Mouse (Mus musculus) embryonic facial prominence, embryonic 12.5 days (tissue): ENCODE results near the gene Capsl. TPM values are rescaled to one million over a fixed set of nuclear protein-coding genes. Genes with fewer than 3 reads are reported as not detected.

Experiments used
- ATAC-seq: fragments of 200-750 bp; cut with Nextera tagmentation; 2 replicates; pipeline ENCODE4 v1.8.0; 2017; ENCODE audit not compliant: insufficient number of reproducible peaks, insufficient read depth, low FRiP score, low TSS enrichment
- H3K27ac ChIP-seq: fragments of 300-500 bp; sonication (generic); 2 replicates; pipeline ENCODE4 v1.5.1; 2016; ENCODE audit warnings: mild to moderate bottlenecking
- H3K27me3 ChIP-seq: fragments of 300-500 bp; sonication (generic); 2 replicates; pipeline ENCODE4 v1.6.1; 2016; ENCODE audit warnings: mild to moderate bottlenecking, moderate library complexity
- H3K36me3 ChIP-seq: fragments of 300-500 bp; sonication (generic); 2 replicates; pipeline ENCODE4 v1.6.1; 2016; ENCODE audit warnings: mild to moderate bottlenecking
- H3K4me1 ChIP-seq: fragments of 300-500 bp; sonication (generic); 2 replicates; pipeline ENCODE4 v1.6.1; 2016
- H3K4me2 ChIP-seq: fragments of 300-500 bp; sonication (generic); replicated peaks from 2 replicates; pipeline ENCODE4 v1.6.1; 2016; ENCODE audit warnings: mild to moderate bottlenecking, moderate library complexity
- H3K4me3 ChIP-seq: fragments of 300-500 bp; sonication (generic); 2 replicates; pipeline ENCODE4 v1.5.1; 2016; ENCODE audit warnings: mild to moderate bottlenecking
- H3K9ac ChIP-seq: fragments of 300-500 bp; sonication (generic); 2 replicates; pipeline ENCODE4 v1.6.1; 2016; ENCODE audit warnings: mild to moderate bottlenecking, moderate library complexity
- H3K9me3 ChIP-seq: fragments of 300-500 bp; sonication (generic); 2 replicates; pipeline ENCODE4 v1.6.1; 2016; ENCODE audit warnings: mild to moderate bottlenecking, moderate library complexity
- WGBS: fragments of 180-500 bp; shearing (Covaris S2); methylation state at CpG from one replicate; pipeline ENCODE4 v1.1.7; 2016; 5-methylcytosine and 5-hydroxymethylcytosine counted together
- polyA plus RNA-seq: library from polyadenylated mRNA; unstranded; fragments of >200 nt; fragmentation: Nextera tagmentation; extraction: Ambion mirVana; gene quantifications from 2 replicates; pipeline ENCODE4 v1.2.1, GENCODE M21; 2016

Gene Capsl
- polyA plus RNA-seq, 1 experiment from 2014 or later, result 1.5 TPM

DNA sequence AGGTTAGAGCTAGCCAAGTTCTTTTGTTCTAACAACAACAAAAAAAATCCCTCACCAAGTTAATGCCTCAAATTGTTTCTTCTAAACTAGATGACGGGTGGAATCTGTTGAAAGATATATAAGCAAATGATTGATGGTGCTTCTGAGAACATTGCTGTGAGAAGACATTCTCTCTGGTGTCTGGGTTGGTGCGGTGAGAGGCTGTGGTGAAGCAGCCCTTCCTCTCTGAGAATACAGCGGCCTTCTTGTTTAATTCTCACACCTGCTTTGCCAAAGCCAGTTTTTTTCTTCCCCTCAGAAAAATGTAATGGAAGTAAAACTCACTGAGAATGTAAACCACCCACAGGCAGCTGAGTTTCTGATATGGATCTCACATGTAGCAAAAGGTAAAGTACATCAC lies 36.3 kb downstream of the Capsl start:
- Histone ChIP-seq H3K27ac (no peak overlapping the region), H3K9ac (no peak overlapping the region), H3K27me3 (no peaks in the 10 kb centered on the region), H3K9me3 (no peaks in the 10 kb centered on the region), H3K4me1 (no peaks in the 10 kb centered on the region), H3K4me2 (no peak overlapping the region), H3K36me3 (no peaks in the 10 kb centered on the region), H3K4me3 (no peak overlapping the region)
- no peak for ATAC-seq
- WGBS, result 75% methylated on average over 3 of the region's 3 CpGs

DNA sequence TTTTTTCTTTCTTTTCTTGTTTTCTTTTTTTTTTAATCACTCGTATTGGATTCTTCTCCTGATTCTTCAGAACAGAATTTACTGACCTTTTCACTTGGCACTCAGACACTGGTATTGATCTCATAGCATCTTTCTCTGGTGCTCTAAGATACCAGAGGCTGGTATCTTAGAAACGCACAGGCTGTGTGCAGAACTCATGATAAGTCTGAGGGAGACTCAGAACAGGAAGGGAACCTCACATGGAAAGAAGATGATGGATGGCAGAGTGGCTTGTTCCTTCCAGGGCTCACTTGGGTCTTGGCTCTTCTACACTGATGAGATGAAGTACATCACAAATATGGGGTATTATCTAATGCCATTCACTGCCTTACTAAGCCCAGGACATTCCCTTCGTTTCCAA lies 36.8 kb downstream of the Capsl start:
- Histone ChIP-seq H3K27me3 (no peaks in the 10 kb centered on the region), H3K4me3 (no peak overlapping the region), H3K27ac (no peak overlapping the region), H3K36me3 (no peaks in the 10 kb centered on the region), H3K4me1 (no peaks in the 10 kb centered on the region), H3K4me2 (no peak overlapping the region), H3K9ac (no peak overlapping the region), H3K9me3 (no peaks in the 10 kb centered on the region)
- 67% methylated on average over 3 of the region's 3 CpGs for WGBS
- ATAC-seq, result no peak

DNA sequence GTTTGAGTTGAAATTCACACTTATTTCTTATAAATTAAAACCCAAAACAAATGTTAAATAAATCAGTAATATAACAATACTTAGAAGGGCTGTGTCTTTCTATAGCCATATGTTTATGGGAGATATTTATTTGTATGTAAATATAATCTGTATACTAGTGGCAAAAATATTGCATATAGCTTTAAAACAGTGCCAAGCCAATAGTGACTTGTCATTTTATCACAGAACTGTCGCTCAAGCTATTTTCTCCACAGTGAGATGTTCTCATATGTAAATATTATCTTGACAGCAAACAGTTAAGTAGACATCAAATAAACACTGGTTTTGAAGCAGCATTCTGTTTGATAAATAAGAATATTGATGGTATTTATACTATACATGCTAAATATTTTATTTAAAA lies 37.4 kb downstream of the Capsl start:
- 90% methylated on average over 1 of the region's 1 CpGs for WGBS
- no peak overlapping the region for H3K4me2 ChIP-seq
- H3K9ac ChIP-seq, result no peak overlapping the region
- no peaks in the 10 kb centered on the region for H3K36me3 ChIP-seq
- H3K4me3 ChIP-seq, result no peak overlapping the region
- no peaks in the 10 kb centered on the region for H3K27me3 ChIP-seq
- H3K9me3 ChIP-seq, result no peaks in the 10 kb centered on the region
- H3K4me1 ChIP-seq, result no peaks in the 10 kb centered on the region
- H3K27ac ChIP-seq, result no peak overlapping the region
- no peak for ATAC-seq

DNA sequence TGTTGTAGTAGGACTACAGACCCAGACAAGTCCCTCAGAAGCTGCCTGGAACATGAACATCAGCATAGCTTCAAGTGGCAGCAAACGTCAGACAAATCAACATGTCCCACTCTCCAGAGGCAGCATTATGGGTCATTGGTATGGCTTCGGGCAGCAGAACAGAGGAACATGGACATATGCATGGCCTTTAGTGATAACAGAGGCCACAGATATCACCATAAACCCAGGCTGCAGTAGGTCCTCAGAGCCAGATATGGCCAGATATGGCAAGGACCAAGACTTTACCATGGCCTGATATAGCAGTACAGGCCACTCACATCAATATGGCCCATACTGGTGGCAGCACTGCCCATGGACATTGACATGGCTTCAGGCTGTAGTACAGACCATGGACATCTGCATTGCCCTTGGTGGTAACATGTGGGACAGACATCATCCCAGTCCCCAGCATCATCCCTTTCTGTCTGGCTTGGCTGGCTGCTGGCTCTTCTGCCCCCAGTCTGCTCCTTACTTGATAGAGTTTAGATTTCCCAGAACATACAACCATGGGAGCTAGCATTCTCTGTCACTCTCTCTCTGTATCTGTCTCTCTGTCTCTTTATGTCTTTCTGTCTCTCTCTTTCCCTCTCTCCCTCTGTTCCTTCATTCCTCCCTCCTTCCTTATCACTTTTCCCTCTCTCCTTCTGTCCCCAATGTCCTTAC lies 53.7 kb downstream of the Capsl start:
- no peaks in the 10 kb centered on the region for H3K27me3 ChIP-seq
- no peak overlapping the region for H3K4me2 ChIP-seq
- H3K9ac ChIP-seq, result no peak overlapping the region
- H3K4me3 ChIP-seq, result no peak overlapping the region
- no peaks in the 10 kb centered on the region for H3K4me1 ChIP-seq
- H3K36me3 ChIP-seq, result no peaks in the 10 kb centered on the region
- ATAC-seq, result no peak
- no peak overlapping the region for H3K27ac ChIP-seq
- 84% methylated on average over 2 of the region's 2 CpGs for WGBS
- no peaks in the 10 kb centered on the region for H3K9me3 ChIP-seq

DNA sequence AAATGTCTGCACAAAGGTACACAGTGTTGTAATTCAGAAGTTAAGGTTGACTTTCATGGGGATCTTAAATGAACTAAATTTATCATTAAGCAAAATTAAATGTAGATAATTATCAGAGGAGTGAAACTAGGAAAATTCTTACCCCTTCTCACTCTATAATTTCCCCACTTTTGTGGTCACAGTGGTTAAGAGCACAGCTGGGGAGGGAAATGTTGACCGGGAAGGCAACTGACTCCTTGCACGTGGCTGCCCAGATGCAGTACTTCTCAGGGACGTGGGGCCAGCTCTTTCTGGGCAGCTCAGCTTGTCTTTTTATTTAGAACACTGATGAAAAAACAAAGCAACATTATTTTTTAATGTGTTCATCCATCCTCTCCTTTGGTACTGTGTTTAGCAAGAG lies 56.2 kb downstream of the Capsl start:
- Histone ChIP-seq H3K4me3 (no peak overlapping the region), H3K4me1 (no peaks in the 10 kb centered on the region), H3K4me2 (no peak overlapping the region), H3K27me3 (no peaks in the 10 kb centered on the region), H3K9me3 (no peaks in the 10 kb centered on the region), H3K9ac (no peak overlapping the region), H3K27ac (no peak overlapping the region), H3K36me3 (no peaks in the 10 kb centered on the region)
- WGBS, result 76% methylated on average over 3 of the region's 3 CpGs
- ATAC-seq, result no peak

Other genes with a start within 250 kb of the Capsl start
- not detected in 2 replicates for gene Ugt3a1, start 159.1 kb upstream of the Capsl start, polyA plus RNA-seq
- not detected in 2 replicates for gene Ugt3a2, start 100.5 kb upstream of the Capsl start, polyA plus RNA-seq
- 0.36 and 1.0 TPM in 2 replicates for gene Il7r, start 94.1 kb downstream of the Capsl start, polyA plus RNA-seq